Mouse (Mus musculus) thymus, postnatal 0 days (tissue): ENCODE data around the gene Map3k5. TPM values are rescaled to one million over a fixed set of nuclear protein-coding genes. Genes with fewer than 3 reads are reported as not detected.

ENCODE experiments used
- DNase-seq: peaks from one replicate; pipeline ENCODE4 v3.0.0-alpha.2; 2015; ENCODE audit warnings: low spot score
- polyA plus RNA-seq: library from polyadenylated mRNA; unstranded; fragments of >200 nt; fragmentation: Nextera tagmentation; extraction: Ambion mirVana; gene quantifications from 2 replicates; pipeline ENCODE4 v1.2.1, GENCODE M21; 2015

The Map3k5 gene
- polyA plus RNA-seq, 1 experiment from 2014 or later = 3.3 TPM

- DNase-seq = peak; percentile 84
Observed at GRCm38 (mm10) chr10:19933511-19934383, 525 bp upstream of the Map3k5 start.

- DNase-seq = peak; percentile 36
Observed at GRCm38 (mm10) chr10:19935295-19935623, 987 bp downstream of the Map3k5 start.

- no peak for DNase-seq
Observed at GRCm38 (mm10) chr10:19935821-19936367, 1.6 kb downstream of the Map3k5 start.

- DNase-seq = no peak
Observed at GRCm38 (mm10) chr10:19936961-19937708, 2.9 kb downstream of the Map3k5 start.

- no peak for DNase-seq
Observed at GRCm38 (mm10) chr10:19938738-19939137, 4.5 kb downstream of the Map3k5 start.

GRCm38 (mm10) chr10:19939282-19939705 lies 5.0 kb downstream of the Map3k5 start:
- peak; percentile 71 for DNase-seq

- DNase-seq = no peak
Observed at GRCm38 (mm10) chr10:19940127-19940526, 5.9 kb downstream of the Map3k5 start.

- no peak for DNase-seq
Observed at GRCm38 (mm10) chr10:19940626-19941025, 6.4 kb downstream of the Map3k5 start.

GRCm38 (mm10) chr10:19941063-19941462 lies 6.8 kb downstream of the Map3k5 start:
- no peak for DNase-seq

- no peak for DNase-seq
Observed at GRCm38 (mm10) chr10:19941914-19942313, 7.6 kb downstream of the Map3k5 start.

GRCm38 (mm10) chr10:19942621-19943020 lies 8.3 kb downstream of the Map3k5 start:
- no peak for DNase-seq

- no peak for DNase-seq
Observed at GRCm38 (mm10) chr10:19945651-19946050, 11.4 kb downstream of the Map3k5 start.

GRCm38 (mm10) chr10:19946644-19947043 lies 12.4 kb downstream of the Map3k5 start:
- DNase-seq = no peak

- DNase-seq = no peak
Observed at GRCm38 (mm10) chr10:19947441-19947840, 13.2 kb downstream of the Map3k5 start.

GRCm38 (mm10) chr10:19947901-19948300 lies 13.6 kb downstream of the Map3k5 start:
- DNase-seq = no peak

GRCm38 (mm10) chr10:19948381-19948780 lies 14.1 kb downstream of the Map3k5 start:
- DNase-seq = no peak

- no peak for DNase-seq
Observed at GRCm38 (mm10) chr10:19949106-19949505, 14.8 kb downstream of the Map3k5 start.

GRCm38 (mm10) chr10:19953032-19953761 lies 18.9 kb downstream of the Map3k5 start:
- no peak for DNase-seq

- no peak for DNase-seq
Observed at GRCm38 (mm10) chr10:19954572-19954971, 20.3 kb downstream of the Map3k5 start.

GRCm38 (mm10) chr10:19955817-19956216 lies 21.5 kb downstream of the Map3k5 start:
- DNase-seq = no peak

- DNase-seq = no peak
Observed at GRCm38 (mm10) chr10:19956745-19957144, 22.5 kb downstream of the Map3k5 start.
